Mouse (Mus musculus) G1E (cell line): ENCODE measurements around the gene Elane. TPM values are rescaled to one million over a fixed set of nuclear protein-coding genes. Genes with fewer than 3 reads are reported as not detected.
A peak's percentile ranks its signal among the peaks of the same experiment; 100 is the strongest.

Experiments
- ATAC-seq: 2 replicates; pipeline ENCODE4 v1.8.0; 2016; ENCODE audit warnings: mild to moderate bottlenecking; ENCODE audit not compliant: insufficient number of reproducible peaks, poor library complexity, low FRiP score, severe bottlenecking; ENCODE audit errors: extremely low read depth
- DNase-seq: peaks from one replicate; pipeline ENCODE4 v3.0.0; 2012; ENCODE audit warnings: low spot score
- H3K27me3 ChIP-seq: 2 replicates; pipeline ENCODE4 v1.6.1; 2012; ENCODE audit warnings: mild to moderate bottlenecking, low read length, inconsistent platforms; ENCODE audit not compliant: insufficient read depth
- H3K36me3 ChIP-seq: replicated peaks from 2 replicates; pipeline ENCODE3; 2012; ENCODE audit warnings: mild to moderate bottlenecking, inconsistent platforms
- H3K4me1 ChIP-seq: 2 replicates; pipeline ENCODE4 v1.6.1; 2012; ENCODE audit warnings: low read depth, low read length, inconsistent platforms, mixed read lengths; ENCODE audit not compliant: insufficient read depth
- H3K4me3 ChIP-seq: 2 replicates; pipeline ENCODE4 v1.5.1; 2012; ENCODE audit warnings: low read depth, mild to moderate bottlenecking, inconsistent platforms, low read length, moderate library complexity, mixed read lengths
- H3K9me3 ChIP-seq: replicated peaks from 2 replicates; pipeline ENCODE4 v1.6.1; 2012; ENCODE audit warnings: inconsistent platforms
- CTCF ChIP-seq: IDR thresholded peaks from 2 replicates; pipeline ENCODE4 v1.5.1; 2012; ENCODE audit warnings: low read depth, low read length, inconsistent platforms, mixed read lengths
- GATA1 ChIP-seq: IDR thresholded peaks from 2 replicates; pipeline ENCODE4 v1.6.1; 2012; ENCODE audit warnings: borderline replicate concordance, low read length, inconsistent platforms, mixed read lengths
- GATA2 ChIP-seq: IDR thresholded peaks from 2 replicates; pipeline ENCODE4 v1.6.1; 2012; ENCODE audit warnings: low read depth, low read length, inconsistent platforms, borderline replicate concordance
- POLR2AphosphoS5 ChIP-seq: IDR thresholded peaks from 2 replicates; pipeline ENCODE4 v1.6.1; 2012; ENCODE audit warnings: low read depth, low read length, inconsistent platforms; ENCODE audit not compliant: insufficient replicate concordance
- TAL1 ChIP-seq: conservative IDR thresholded peaks from 2 replicates; pipeline ENCODE4 v1.6.1; 2012; ENCODE audit warnings: low read depth, low read length, inconsistent platforms, mixed read lengths
- polyA plus RNA-seq: library from polyadenylated mRNA; stranded (reverse); fragments of >175 nt; gene quantifications from 2 replicates; pipeline ENCODE4 v1.2.3, GENCODE M21; 2012
- total RNA-seq, 2 experiments: library from RNA; stranded (forward) in 1 of 2; stranded (reverse) in 1 of 2; fragments of 200-1000 nt in 1 of 2; fragments of >200 nt in 1 of 2; fragmentation: Nextera tagmentation in 1 of 2; gene quantifications; 2 replicates each; pipeline ENCODE4 v1.2.3; 2014 to 2017

The Elane gene
- total and polyA plus RNA-seq, 3 experiments, result 1.1 TPM; not detected in 2

DNA sequence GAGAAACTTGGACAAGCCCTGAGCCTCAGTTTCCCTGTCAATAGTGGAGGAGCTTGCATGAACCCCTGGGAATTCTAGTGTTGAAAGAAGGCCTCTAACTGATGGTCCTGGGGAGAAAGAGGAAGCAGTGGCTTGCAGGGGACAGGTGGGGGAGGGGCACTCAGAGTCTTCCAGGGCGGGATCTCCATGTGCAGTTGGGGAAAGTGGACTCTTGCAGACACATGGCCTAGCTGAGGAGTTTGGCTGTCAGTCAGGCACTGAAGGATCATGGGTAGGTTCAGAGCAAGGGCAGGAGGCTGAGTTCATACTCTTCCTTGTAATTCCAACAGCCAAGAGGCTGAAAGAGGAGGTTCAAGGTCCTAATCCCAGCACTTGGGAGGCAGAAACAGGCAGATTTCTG, 8.9 kb upstream of the Elane start:
- no peaks in the 10 kb centered on the region for H3K9me3 ChIP-seq
- no peaks in the 10 kb centered on the region for H3K36me3 ChIP-seq
- peak overlapping the region; percentile 52; the same call in 1 of the 2 replicates for H3K4me3 ChIP-seq
- DNase-seq (peak; percentile 91), ATAC-seq (peak; percentile 60)
- H3K4me1 ChIP-seq, result peaks cover 74% of the 10 kb centered on the region
- H3K27me3 ChIP-seq, result peaks cover 52% of the 10 kb centered on the region
- TF ChIP-seq POLR2AphosphoS5 (no peak), GATA1 (no peak), CTCF (no peak), GATA2 (no peak), TAL1 (no peak)

DNA sequence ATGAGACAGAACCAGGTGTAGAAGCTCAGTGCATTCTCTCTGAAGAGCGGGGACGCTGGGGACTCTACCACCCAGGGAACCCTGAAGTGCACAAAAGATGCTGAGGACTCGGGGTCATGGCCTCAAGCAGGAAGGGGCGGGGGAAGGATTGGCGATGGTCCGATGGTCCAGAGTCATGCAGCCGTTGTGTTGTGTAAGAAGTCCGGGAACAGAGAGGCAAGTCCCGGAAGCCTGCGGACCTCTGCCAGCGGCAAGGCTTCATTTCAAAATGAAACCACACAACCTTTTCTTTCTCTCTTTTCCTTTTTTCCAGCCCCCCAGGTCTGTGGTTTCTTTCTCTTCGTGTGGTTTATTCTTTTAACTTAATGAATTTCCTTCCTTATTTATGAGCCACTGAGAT, 8.3 kb upstream of the Elane start:
- H3K4me1 ChIP-seq, result peaks cover 77% of the 10 kb centered on the region
- peaks cover 53% of the 10 kb centered on the region for H3K27me3 ChIP-seq
- DNase-seq, result no peak
- no peaks in the 10 kb centered on the region for H3K9me3 ChIP-seq
- H3K4me3 ChIP-seq, result no peak overlapping the region; the same call in 1 of the 2 replicates
- TF ChIP-seq GATA1 (no peak), CTCF (no peak), POLR2AphosphoS5 (no peak), GATA2 (no peak), TAL1 (no peak)
- H3K36me3 ChIP-seq, result no peaks in the 10 kb centered on the region
- no peak for ATAC-seq

DNA sequence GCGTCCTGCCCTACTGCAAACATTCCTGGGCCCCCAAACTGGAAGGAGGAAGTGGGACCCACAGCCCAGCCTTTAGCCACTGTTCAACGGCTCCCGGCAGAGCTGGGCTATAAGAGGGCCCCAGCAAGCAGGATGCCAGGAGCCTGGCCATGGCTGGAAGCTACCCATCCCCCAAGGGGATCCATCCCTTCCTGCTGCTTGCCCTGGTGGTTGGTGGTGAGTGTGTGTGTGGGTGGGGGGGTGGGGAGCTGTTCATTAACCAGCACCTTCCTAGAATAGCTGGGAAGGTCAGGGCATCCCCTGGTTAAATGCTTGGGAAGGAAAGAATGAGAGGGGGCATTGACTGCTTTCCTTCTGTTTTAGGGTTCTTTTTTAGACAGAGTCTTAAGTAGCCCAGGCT, 6.5 kb upstream of the Elane start:
- DNase-seq (no peak), ATAC-seq (no peak)
- peaks cover 83% of the 10 kb centered on the region for H3K4me1 ChIP-seq
- H3K9me3 ChIP-seq, result no peaks in the 10 kb centered on the region
- TF ChIP-seq GATA2 (no peak), POLR2AphosphoS5 (no peak), TAL1 (no peak)
- peaks cover 43% of the 10 kb centered on the region for H3K27me3 ChIP-seq
- H3K4me3 ChIP-seq, result no peak overlapping the region
- H3K36me3 ChIP-seq, result no peaks in the 10 kb centered on the region

DNA sequence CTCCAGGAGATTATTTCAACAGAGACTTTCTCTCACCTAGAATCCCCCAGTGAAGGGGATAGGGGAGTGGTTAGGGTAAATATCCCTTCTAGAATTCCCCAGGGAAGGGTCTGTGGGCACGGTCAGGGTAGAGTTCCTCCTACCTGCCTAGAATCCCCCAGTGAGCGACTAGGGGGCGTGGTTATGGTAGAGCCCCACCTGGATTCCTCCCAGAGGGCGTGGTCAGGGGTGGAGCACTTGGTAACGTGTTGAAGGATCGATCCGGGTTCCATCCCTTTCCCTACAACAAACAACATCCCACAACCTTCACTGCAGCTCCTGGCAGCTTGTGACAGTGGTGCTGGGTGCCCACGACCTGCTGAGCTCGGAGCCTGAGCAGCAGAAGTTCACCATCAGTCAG, 5.3 kb upstream of the Elane start:
- ATAC-seq (no peak), DNase-seq (no peak)
- H3K9me3 ChIP-seq, result no peaks in the 10 kb centered on the region
- no peak overlapping the region for H3K4me3 ChIP-seq
- TF ChIP-seq TAL1, result no peak
- TF ChIP-seq POLR2AphosphoS5, result no peak
- no peak for TF ChIP-seq GATA2
- no peak for TF ChIP-seq GATA1
- TF ChIP-seq CTCF, result no peak
- H3K36me3 ChIP-seq, result no peaks in the 10 kb centered on the region
- peaks cover 79% of the 10 kb centered on the region for H3K4me1 ChIP-seq
- H3K27me3 ChIP-seq, result peaks cover 36% of the 10 kb centered on the region

DNA sequence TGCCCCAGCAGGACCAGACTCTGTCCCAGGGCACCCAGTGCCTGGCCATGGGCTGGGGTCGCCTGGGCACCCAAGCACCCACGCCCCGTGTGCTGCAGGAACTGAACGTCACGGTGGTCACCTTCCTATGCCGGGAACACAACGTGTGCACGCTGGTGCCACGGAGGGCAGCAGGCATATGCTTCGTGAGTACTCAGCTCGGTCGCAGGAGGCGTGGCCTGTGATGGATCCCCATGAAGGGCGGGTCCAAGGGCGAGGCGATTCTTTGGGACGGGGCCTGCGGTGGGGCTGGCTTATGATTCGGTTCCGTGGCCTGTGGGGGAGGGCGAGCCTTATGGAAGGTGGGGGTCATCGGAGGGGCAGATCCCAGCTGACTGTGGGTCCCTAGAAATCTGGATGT, 4.1 kb upstream of the Elane start:
- Histone ChIP-seq H3K36me3 (no peaks in the 10 kb centered on the region), H3K27me3 (peaks cover 45% of the 10 kb centered on the region), H3K4me1 (peaks cover 68% of the 10 kb centered on the region), H3K4me3 (no peak overlapping the region; the same call in 1 of the 2 replicates), H3K9me3 (no peaks in the 10 kb centered on the region)
- ATAC-seq, result no peak
- TF ChIP-seq TAL1 (no peak), CTCF (no peak), POLR2AphosphoS5 (no peak), GATA2 (no peak), GATA1 (no peak)
- DNase-seq, result no peak

DNA sequence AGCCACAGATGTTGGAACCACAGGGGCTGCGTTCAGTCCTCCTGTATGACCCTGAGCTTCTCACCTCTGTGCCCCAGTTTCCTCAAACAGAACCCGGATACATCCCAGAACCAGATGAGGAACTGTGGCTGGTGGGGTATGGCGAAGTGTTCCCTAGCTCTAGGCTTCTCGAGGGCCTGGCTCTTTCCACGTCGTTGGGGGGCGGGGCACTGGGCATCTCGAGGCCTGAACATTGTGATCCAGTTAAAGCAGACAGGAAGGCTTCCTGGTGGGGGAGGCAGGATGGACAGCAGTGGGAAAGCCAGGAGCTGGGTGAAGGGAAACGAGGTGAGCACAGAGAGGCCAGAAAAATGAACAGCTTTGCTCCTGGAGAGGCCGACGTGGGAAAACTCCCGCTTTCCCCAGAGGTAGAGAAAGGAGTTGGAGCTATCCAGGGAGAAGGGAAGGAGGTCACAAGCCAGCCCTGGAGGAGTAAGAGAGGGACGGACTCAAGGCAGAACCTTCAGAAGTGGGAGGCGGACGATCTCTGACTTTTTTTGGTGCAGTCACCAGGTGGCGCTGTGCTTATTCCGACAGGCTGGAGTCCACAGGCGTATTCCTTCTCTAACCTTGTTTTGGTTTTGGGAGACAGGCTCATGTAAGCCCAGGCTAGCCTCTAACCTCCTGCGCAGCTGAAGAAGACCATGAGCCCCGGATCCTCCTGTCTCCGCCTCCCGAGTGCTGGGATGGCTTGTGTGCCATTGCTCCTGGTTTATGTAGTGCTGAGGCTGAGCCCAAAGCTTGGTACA, 2.6 kb upstream of the Elane start:
- Histone ChIP-seq H3K36me3 (no peaks in the 10 kb centered on the region), H3K4me3 (no peak overlapping the region), H3K9me3 (no peaks in the 10 kb centered on the region), H3K4me1 (peaks cover 55% of the 10 kb centered on the region), H3K27me3 (peaks cover 57% of the 10 kb centered on the region)
- DNase-seq, result peak; percentile 62
- TF ChIP-seq TAL1, result no peak
- no peak for TF ChIP-seq GATA2
- TF ChIP-seq CTCF, result peak; percentile 70
- no peak for TF ChIP-seq GATA1
- TF ChIP-seq POLR2AphosphoS5, result no peak
- ATAC-seq, result no peak
